Mouse (Mus musculus): ENCODE measurements at regions not wholly inside any gene's neighbourhood (a gene's known extent, or its start where the extent isn't known, plus 50 kb on each side); places are given as distances from the start of the nearest gene placed in this dataset.

GRCm38 (mm10) chr1:52397460-52397859 lies 103.0 kb downstream of the Nab1 start:
- no peak for TF ChIP-seq POLR2A (IDR thresholded peaks at IDR 0.05; ENCODE audit: control insufficient read depth, low read depth, low read length)
- TF ChIP-seq CTCF (IDR thresholded peaks at IDR 0.05; ENCODE audit: control insufficient read depth, insufficient read depth, insufficient replicate concordance, low read depth, low read length): no peak
